In genomic region chr19:41263630-41264295, GRCm38 (mm10) we compare ENCODE assay signal across 8 mouse cellular contexts. TPM values are rescaled to one million over a fixed set of nuclear protein-coding genes. Genes with fewer than 3 reads are reported as not detected.
DNase-seq lines count a peak whose midpoint lies in the region; ATAC-seq lines count a peak whose summit lies in the region.

TSS of gene Tm9sf3 (minus strand) at chr19:41263997.

- intact Hi-C loops in gastrocnemius, postnatal 14 days (cut with DNase I; ENCODE audit: low total_unique reads): no loop called here
- intact Hi-C loops in left cerebral cortex, postnatal 14 days (cut with DNase I): no loop called here

- H3K9ac ChIP-seq in intestine, embryonic 14.5 days (ENCODE audit: low read length): peak within 1 kb of the TSS; percentile 98

- peak within 1 kb of the TSS; percentile 82 for H3K4me2 ChIP-seq in intestine, embryonic 14.5 days (ENCODE audit: low read length)

- H3K9me3 ChIP-seq in intestine, embryonic 14.5 days (ENCODE audit: control insufficient read depth, low read length): no peaks in the 10 kb centered on the region

- peak within 1 kb of the TSS; percentile 99 for H3K27ac ChIP-seq in intestine, embryonic 14.5 days (ENCODE audit: low read depth)

- peaks cover 21% of the 10 kb centered on the region for H3K4me1 ChIP-seq in intestine, embryonic 14.5 days (replicated peaks; ENCODE audit: control insufficient read depth, insufficient read depth, low read length)

- peak; percentile 86 for DNase-seq in adipocyte (ENCODE audit: low spot score)
- peak; percentile 86 for DNase-seq in embryo, embryonic 10 days (ENCODE audit: low spot score)
- peak; percentile 91 for DNase-seq in gastrocnemius, postnatal 14 days
- DNase-seq in intestine, embryonic 14.5 days (ENCODE audit: low spot score): peak; percentile 92
- peak; percentile 81 to 89 for DNase-seq in left cerebral cortex, postnatal 14 days (ENCODE audit: low spot score in 2 of 2)
- DNase-seq in mesoderm, embryonic 11.5 days (ENCODE audit: low read depth, low spot score): peak; percentile 89
- DNase-seq in right cerebral cortex, postnatal 36 days (ENCODE audit: low spot score in 2 of 2): peak; percentile 80 to 82
- DNase-seq in yolk sac, embryonic 10.5 days (ENCODE audit: low spot score): peak; percentile 87

- no peaks in the 10 kb centered on the region for H3K27me3 ChIP-seq in intestine, embryonic 14.5 days (replicated peaks; ENCODE audit: control insufficient read depth, insufficient read depth, low read length)

- peaks cover 9% of the 10 kb centered on the region for H3K36me3 ChIP-seq in intestine, embryonic 14.5 days (ENCODE audit: control insufficient read depth, insufficient read depth, low read length)

- under 1% methylated on average over 84 of the region's 98 CpGs for WGBS in intestine, embryonic 14.5 days

- H3K4me3 ChIP-seq in intestine, embryonic 14.5 days (ENCODE audit: low read depth, low read length): peak within 1 kb of the TSS; percentile 86

- ATAC-seq in intestine, embryonic 14.5 days (replicated peaks; ENCODE audit: low FRiP score, low TSS enrichment, low read depth): peak; percentile 88

RNA-seq across cellular contexts. Expression of gene Tm9sf3, which starts in this region (rescaled TPM):
- total RNA-seq in gastrocnemius, postnatal 14 days (2021): 10 to 100 TPM; 73.7 to 78.2 TPM
- polyA plus RNA-seq in intestine, embryonic 14.5 days (2014; fragmentation: Nextera tagmentation; extraction: Ambion mirVana): 151 and 154 TPM in 2 replicates
- 100 to 1,000 TPM; 138 TPM for total RNA-seq in left cerebral cortex, postnatal 14 days (2021)

Comparison
In these comparisons a context has a peak if more than half of its experiments do, and no peak if none do; other contexts are left out.
1. Peak in every context shown above with its lines: DNase-seq, ATAC-seq, H3K4me3 ChIP-seq and H3K27ac ChIP-seq.